Comparison of ENCODE assay signal across 27 mouse cellular contexts in the genomic region with DNA sequence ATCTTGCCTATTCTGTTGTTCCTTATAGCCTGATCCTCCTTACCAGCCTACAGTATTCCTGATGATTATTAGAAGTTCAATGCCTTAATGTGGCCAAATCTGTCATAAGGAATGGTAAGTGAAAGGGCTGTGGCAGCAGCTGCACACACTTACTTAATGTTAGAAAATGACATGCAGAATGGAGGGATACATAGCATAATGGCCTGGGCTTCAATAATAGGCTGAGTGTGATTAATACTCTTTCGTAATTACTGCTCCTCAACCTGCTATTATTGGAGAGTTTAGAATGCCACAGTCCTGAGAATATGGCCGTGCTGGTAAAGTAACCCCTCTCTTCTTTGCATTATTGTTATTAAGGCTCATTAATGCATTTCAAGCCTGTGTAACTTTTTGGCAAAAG.
"Had no signal": no experiment of that assay in that cellular context is flagged by ENCODE, and none has a peak within 500 bp of the region (broad histone marks: within the 10 kb centered on the region; RNA-seq: fewer than 3 reads in every experiment).

No protein-coding gene starts in this region.

- H3K9ac ChIP-seq: heart, embryonic 12.5 days; hindbrain, embryonic 12.5 days; hindbrain, embryonic 14.5 days; intestine, embryonic 15.5 days; limb, embryonic 12.5 days; liver, embryonic 13.5 days; liver, embryonic 15.5 days; liver, postnatal 0 days had no signal

- H3K9me3 ChIP-seq: heart, embryonic 12.5 days; hindbrain, embryonic 10.5 days; hindbrain, embryonic 12.5 days; intestine, embryonic 15.5 days; limb, embryonic 10.5 days; limb, embryonic 12.5 days; liver, embryonic 13.5 days; liver, embryonic 15.5 days had no signal

- H3K27me3 ChIP-seq: heart, embryonic 12.5 days; hindbrain, embryonic 12.5 days; intestine, embryonic 15.5 days; limb, embryonic 12.5 days; liver, embryonic 13.5 days; liver, embryonic 15.5 days had no signal

- H3K4me2 ChIP-seq: heart, embryonic 12.5 days; hindbrain, embryonic 12.5 days; hindbrain, embryonic 14.5 days; intestine, embryonic 15.5 days; limb, embryonic 12.5 days; liver, embryonic 11.5 days; liver, embryonic 13.5 days; liver, embryonic 15.5 days had no signal

- H3K27ac ChIP-seq: heart, adult 2 months; hindbrain, embryonic 10.5 days; hindbrain, embryonic 12.5 days; hindbrain, embryonic 14.5 days; intestine, embryonic 15.5 days; left cerebral cortex, adult 2 months; limb, embryonic 10.5 days; limb, embryonic 12.5 days; liver, embryonic 13.5 days; liver, embryonic 15.5 days had no signal

- DNase-seq: gastrocnemius, postnatal 14 days; gastrocnemius, postnatal 36 days; heart, adult 2 months; heart, postnatal 10 days; heart, postnatal 4 days; kidney, adult 18-20 months; kidney, adult 8-10 months; kidney, postnatal 10 days; kidney, postnatal 25 days; kidney, postnatal 4 days; liver; liver, embryonic 13.5 days; liver, postnatal 0 days had no signal

- ATAC-seq: hindbrain, embryonic 16.5 days; inflammation-experienced regulatory T-cells, adult 6 months; intestine, embryonic 15.5 days; intestine, postnatal 0 days; liver, postnatal 0 days had no signal

- H3K4me3 ChIP-seq: heart, adult 2 months; heart, embryonic 12.5 days; hindbrain, embryonic 10.5 days; hindbrain, embryonic 12.5 days; intestine, embryonic 15.5 days; layer of hippocampus, adult 2 months; left cerebral cortex, adult 2 months; limb, embryonic 10.5 days; limb, embryonic 12.5 days; liver, embryonic 13.5 days; liver, embryonic 15.5 days had no signal
